Mouse (Mus musculus) heart, adult 2 months (tissue): Measurements from ENCODE around the gene Tmem35b.

Experiments
- CTCF ChIP-seq: fragments of 200-600 bp; IDR thresholded peaks from 2 replicates; pipeline ENCODE4 v1.8.1; 2022; ENCODE audit warnings: antibody characterized with exemption, mild to moderate bottlenecking, moderate library complexity
- POLR2A ChIP-seq: fragments of 200-500 bp; IDR thresholded peaks from 2 replicates; pipeline ENCODE4 v1.6.1; 2011; ENCODE audit warnings: mild to moderate bottlenecking, low read depth, low read length, control low read depth; ENCODE audit not compliant: insufficient read depth

DNA sequence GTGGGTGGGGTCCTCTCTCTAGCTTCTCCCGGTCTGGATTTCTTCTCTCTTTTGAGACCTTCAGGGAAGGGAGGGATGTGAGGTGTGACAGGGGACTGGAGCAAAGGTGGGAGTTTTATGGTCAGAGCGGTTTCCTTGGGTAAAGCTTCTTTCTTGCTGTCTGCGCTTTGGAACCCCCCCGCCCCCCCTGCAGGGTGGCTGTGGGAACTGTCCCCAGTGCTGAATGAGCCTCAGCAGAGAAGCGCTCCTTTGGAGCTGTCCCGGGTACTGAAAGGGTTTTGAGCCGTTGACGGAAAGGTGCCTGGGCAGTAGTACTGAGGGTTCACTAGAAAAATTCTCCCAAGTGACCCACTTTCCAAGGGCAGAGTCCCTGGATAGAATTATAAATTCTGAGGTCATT, 50.0 kb downstream of the Tmem35b start:
- TF ChIP-seq POLR2A (no peak), CTCF (no peak)
